Mouse (Mus musculus): Measurements from ENCODE around the gene Sema4f. TPM values are rescaled to one million over a fixed set of nuclear protein-coding genes. Genes with fewer than 3 reads are reported as not detected.
A peak's percentile ranks its signal among the peaks of the same experiment; 100 is the strongest.

Gene Sema4f
- polyA plus RNA-seq, 1 experiment from 2014 or later, result 1.8 TPM

DNA sequence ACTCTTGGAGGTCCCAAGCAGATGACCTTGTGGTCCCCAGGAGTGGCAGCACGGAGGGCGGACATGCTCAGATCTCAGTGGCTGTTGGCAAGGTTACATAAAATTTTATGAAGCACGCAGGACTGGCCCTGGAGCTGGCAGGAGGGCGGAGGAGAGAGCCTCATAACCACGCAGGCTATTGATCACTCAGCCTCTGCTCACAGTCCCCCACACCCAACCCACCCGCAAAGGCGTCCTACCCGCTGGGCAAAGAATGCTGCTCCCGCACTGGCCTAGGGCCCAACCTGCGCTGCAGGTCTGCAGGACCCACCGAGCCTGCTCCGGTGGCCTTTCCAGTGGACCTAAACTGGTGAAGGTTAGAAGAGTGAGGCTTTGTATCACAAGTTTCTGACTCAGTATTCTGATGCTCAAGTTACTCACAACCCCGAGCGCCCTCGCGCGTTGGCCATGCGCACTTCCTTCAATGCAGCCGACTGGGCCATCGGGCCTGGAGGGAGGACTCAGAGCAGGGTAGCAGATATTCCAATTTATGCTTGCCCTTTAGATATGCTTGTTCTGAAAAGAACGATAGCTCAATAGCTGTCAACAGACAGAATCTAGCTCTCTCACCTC, 58.0 kb downstream of the Sema4f start:
- DNase-seq (ENCODE audit: extremely low spot score, low spot score), result peak; percentile 35
- H3K9me3 ChIP-seq, result no peaks in the 10 kb centered on the region
- peaks cover 5% of the 10 kb centered on the region; the same call in 1 of the 2 replicates for H3K4me1 ChIP-seq
- 54% methylated on average over 21 of the region's 21 CpGs for WGBS
- H3K27me3 ChIP-seq (ENCODE audit: poor library complexity, severe bottlenecking), result no peaks in the 10 kb centered on the region
- H3K4me3 ChIP-seq, result no peak overlapping the region
- no peaks in the 10 kb centered on the region for H3K36me3 ChIP-seq (replicated peaks)
- peak overlapping the region; percentile 62; the same call in 1 of the 2 replicates for H3K27ac ChIP-seq

DNA sequence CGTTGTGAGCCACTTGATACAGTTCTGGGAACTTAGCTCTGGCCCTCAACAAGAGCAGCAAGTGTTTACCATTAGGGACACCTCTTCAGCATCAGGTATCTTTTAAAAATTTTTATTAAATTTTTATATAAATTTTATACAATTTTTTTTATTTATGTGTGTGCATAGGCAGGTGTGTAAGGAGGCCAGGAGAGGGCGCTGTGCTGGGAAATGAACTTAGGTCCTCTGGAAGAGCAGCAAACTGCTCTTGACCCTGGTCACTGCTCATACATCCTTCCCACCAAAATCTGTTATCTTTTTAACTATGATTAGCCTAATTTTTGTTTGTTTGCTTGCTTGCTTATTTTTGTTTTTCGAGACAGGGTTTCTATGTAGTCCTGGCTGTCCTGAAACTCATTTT, 58.8 kb downstream of the Sema4f start:
- WGBS, result 84% methylated on average over 3 of the region's 3 CpGs
- no peak overlapping the region for H3K4me3 ChIP-seq

DNA sequence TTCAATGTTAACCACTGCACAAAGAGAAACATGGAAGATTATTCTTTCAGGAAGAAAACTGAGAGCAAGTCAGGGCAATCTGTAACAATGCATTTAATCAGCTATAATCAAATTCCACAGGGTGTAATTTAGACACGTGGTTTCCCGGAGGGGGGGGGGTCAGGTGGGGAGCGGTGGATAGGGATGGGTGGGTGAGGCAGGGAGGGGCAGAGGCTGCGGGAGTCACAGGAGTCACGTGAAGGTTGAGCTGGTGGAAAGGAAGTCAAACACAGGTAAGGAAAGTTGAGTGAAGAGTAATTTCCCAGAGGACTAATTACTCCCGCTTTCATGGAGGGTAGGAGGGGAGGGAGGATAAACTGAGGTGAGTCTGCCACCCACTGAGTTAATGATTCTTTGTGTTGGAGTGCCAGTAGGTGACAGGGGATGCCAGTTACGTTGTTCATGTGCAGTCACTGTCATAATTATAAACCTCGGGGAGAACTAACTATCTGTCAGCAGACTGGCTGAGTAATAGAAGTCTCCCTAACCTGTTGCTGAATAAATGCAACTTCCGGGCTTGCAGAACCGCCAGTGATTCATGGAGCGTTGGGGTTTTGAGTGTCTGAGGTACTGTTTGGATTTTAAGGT, 60.0 kb downstream of the Sema4f start:
- Histone ChIP-seq H3K36me3 (replicated peaks) (no peaks in the 10 kb centered on the region), H3K4me3 (no peak overlapping the region), H3K27me3 (ENCODE audit: poor library complexity, severe bottlenecking) (no peaks in the 10 kb centered on the region), H3K9me3 (no peaks in the 10 kb centered on the region), H3K27ac (no peak overlapping the region), H3K4me1 (peaks cover 5% of the 10 kb centered on the region; the same call in 1 of the 2 replicates)
- 78% methylated on average over 11 of the region's 11 CpGs for WGBS
- no peak for DNase-seq (ENCODE audit: extremely low spot score, low spot score)

More for the DNA sequence above, 58.8 kb downstream of the Sema4f start:
- Histone ChIP-seq H3K27me3 (ENCODE audit: poor library complexity, severe bottlenecking) (no peaks in the 10 kb centered on the region), H3K27ac (no peak overlapping the region), H3K4me1 (peaks cover 5% of the 10 kb centered on the region; the same call in 1 of the 2 replicates), H3K9me3 (no peaks in the 10 kb centered on the region), H3K36me3 (replicated peaks) (no peaks in the 10 kb centered on the region)
- no peak for DNase-seq (ENCODE audit: extremely low spot score, low spot score)

DNA sequence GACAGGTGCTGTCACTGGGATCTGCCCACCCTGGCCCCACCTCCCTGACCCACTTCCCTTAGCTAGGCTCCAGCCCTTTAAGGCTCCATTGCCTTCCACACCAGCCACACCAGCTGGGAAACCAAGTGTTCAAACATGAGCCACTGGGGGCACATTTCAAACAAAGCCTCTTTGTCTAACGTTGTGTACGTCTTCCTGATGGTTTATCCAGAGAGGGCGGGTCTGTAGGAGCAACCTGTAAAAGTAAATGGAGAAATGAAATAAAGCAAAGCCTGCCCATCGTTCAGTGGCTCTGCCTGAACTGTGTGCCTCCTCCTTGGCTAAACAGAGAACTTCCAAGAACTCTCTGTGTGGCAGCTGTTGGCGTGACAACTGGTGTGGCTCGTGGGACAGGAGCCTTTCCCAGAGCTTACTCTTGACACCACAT, 64.0 kb downstream of the Sema4f start:
- H3K9me3 ChIP-seq, result no peaks in the 10 kb centered on the region
- no peaks in the 10 kb centered on the region for H3K27me3 ChIP-seq (ENCODE audit: poor library complexity, severe bottlenecking)
- H3K4me3 ChIP-seq, result no peak overlapping the region
- 81% methylated on average over 6 of the region's 6 CpGs for WGBS
- H3K4me1 ChIP-seq, result no peaks in the 10 kb centered on the region
- DNase-seq (ENCODE audit: extremely low spot score, low spot score), result no peak
- H3K27ac ChIP-seq, result no peak overlapping the region
- H3K36me3 ChIP-seq (replicated peaks), result no peaks in the 10 kb centered on the region

DNA sequence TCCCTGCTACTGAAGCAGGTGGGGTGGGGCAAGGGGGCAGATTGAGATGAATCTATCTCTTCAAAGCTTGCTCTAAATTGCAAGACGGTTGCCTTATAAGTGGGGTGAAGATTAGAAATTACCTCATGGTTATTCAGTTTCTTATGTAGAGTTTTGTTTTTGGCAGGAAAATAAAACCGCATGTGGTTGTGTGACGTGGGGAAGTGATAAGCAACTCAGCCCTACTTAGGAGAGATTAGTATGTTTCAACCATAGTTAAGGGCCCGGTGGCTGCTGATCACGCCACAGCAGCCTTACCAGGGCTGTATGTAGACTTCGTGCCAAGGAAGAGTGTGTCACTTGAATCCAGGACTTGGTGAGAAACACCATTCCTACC, 67.2 kb downstream of the Sema4f start:
- Histone ChIP-seq H3K9me3 (no peaks in the 10 kb centered on the region), H3K27me3 (ENCODE audit: poor library complexity, severe bottlenecking) (no peaks in the 10 kb centered on the region), H3K36me3 (replicated peaks) (no peaks in the 10 kb centered on the region), H3K4me3 (no peak overlapping the region), H3K27ac (no peak overlapping the region), H3K4me1 (no peaks in the 10 kb centered on the region)
- DNase-seq (ENCODE audit: extremely low spot score, low spot score), result no peak
- 88% methylated on average over 6 of the region's 6 CpGs for WGBS

DNA sequence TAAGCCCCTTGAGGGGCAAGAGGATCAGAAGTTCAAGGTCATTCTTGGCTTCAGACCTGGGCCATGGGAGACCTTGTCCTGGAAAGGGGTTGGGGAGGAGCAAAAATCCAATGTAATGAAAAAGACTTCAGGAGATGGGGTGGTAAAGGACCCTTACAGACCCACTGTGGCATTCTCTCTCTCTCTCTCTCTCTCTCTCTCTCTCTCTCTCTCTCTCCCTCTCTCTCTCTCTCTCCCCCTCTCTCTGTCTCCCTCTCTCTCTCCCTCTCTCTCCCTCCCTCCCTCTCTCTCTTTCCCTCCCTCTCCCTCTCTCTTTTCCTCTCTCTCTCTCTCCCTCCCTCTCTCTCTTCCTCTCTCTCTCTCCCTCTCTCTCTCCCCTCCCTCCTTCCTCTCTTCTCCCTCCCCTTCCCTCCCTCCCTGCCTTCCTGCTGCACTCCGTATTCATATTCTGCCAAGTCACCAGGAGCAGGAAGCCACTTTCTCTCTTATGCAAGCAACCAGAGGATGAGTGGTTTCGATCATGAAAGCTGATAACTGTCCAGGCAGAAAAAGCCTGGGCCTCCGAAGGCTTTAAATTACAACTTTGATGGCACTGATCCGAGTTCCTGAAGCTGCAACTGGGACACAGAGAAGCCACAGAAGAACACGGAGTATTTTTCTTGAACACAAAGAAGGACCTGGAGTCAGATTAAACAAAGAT, 67.8 kb downstream of the Sema4f start:
- H3K27me3 ChIP-seq (ENCODE audit: poor library complexity, severe bottlenecking), result no peaks in the 10 kb centered on the region
- DNase-seq (ENCODE audit: extremely low spot score, low spot score), result no peak
- no peaks in the 10 kb centered on the region for H3K36me3 ChIP-seq (replicated peaks)
- H3K27ac ChIP-seq, result no peak overlapping the region
- no peaks in the 10 kb centered on the region for H3K4me1 ChIP-seq
- H3K4me3 ChIP-seq, result no peak overlapping the region
- WGBS, result 52% methylated on average over 5 of the region's 5 CpGs
- no peaks in the 10 kb centered on the region for H3K9me3 ChIP-seq

DNA sequence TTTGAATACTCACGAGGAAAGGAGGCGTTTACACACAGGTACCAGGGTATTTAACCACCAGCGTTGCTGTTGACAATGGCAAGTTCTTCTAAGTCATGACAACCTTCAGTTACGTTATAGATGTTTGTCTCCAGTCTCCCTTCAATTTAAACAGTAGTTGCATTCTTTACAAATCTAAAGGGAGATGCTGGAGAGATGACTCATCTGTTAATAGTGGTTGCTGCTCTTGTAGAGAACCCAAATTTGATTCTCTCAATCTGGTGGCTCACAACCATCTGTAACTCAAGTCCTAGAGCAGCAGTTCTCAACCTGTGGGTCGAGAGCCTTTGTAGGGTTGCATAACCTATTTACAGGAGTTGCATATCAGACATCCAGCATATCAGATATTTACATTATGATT, 71.1 kb downstream of the Sema4f start:
- no peak overlapping the region for H3K27ac ChIP-seq
- H3K36me3 ChIP-seq (replicated peaks), result no peaks in the 10 kb centered on the region
- 81% methylated on average over 5 of the region's 5 CpGs for WGBS
- H3K9me3 ChIP-seq, result no peaks in the 10 kb centered on the region
- no peaks in the 10 kb centered on the region for H3K4me1 ChIP-seq
- no peak for DNase-seq (ENCODE audit: extremely low spot score, low spot score)
- no peaks in the 10 kb centered on the region for H3K27me3 ChIP-seq (ENCODE audit: poor library complexity, severe bottlenecking)
- H3K4me3 ChIP-seq, result no peak overlapping the region

DNA sequence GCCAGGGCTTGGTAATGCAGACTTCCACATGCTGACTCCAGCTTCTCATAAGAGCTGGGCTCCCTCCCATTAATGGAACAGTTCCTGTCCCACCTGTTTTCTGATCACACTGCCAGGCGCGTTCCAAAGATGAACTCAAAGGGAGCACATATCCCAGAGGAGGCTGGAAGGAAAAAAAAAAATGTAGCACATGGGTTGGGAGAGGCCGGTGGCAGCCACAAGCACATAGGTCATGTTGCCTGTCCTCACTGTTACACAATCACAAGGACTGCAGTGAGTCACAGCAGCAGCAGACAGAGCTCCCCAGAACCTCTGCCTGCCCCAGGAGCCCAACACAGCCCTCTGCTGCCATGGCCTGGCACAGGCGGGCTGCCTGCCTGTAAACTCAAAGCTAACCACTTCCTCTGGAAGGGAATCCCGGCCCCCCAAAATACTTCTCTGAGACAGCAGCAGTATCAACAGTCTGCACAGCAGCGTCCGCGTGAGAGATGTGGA, 76.1 kb downstream of the Sema4f start:
- Histone ChIP-seq H3K27ac (no peak overlapping the region), H3K4me1 (peaks cover 19% of the 10 kb centered on the region), H3K27me3 (ENCODE audit: poor library complexity, severe bottlenecking) (no peaks in the 10 kb centered on the region), H3K4me3 (no peak overlapping the region), H3K36me3 (replicated peaks) (no peaks in the 10 kb centered on the region), H3K9me3 (no peaks in the 10 kb centered on the region)
- no peak for DNase-seq (ENCODE audit: extremely low spot score, low spot score)
- 86% methylated on average over 8 of the region's 8 CpGs for WGBS

DNA sequence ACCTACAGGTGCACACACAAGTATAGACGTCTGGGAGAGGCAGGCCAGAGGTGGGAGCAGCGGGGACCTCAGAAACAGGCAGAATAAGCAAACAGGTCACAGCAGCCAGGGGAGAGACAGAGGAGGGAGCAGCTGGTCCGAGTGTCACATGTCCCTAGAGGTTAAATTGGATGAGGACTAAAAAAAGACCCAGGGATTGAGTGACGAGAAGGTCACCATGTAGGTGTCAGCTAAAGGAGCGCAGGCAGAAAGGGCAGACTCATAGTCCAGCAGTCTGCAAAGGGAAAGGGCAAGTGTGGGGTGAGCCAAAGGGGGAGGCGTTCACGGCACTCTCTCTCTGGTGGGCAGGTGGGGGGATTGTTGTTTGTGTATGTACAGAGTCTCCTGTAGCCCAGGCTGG, 77.1 kb downstream of the Sema4f start:
- H3K36me3 ChIP-seq (replicated peaks), result no peaks in the 10 kb centered on the region
- 48% methylated on average over 7 of the region's 7 CpGs for WGBS
- H3K4me3 ChIP-seq, result no peak overlapping the region
- H3K9me3 ChIP-seq, result no peaks in the 10 kb centered on the region
- no peak for DNase-seq (ENCODE audit: extremely low spot score, low spot score)
- no peak overlapping the region for H3K27ac ChIP-seq
- peaks cover 19% of the 10 kb centered on the region for H3K4me1 ChIP-seq
- H3K27me3 ChIP-seq (ENCODE audit: poor library complexity, severe bottlenecking), result no peaks in the 10 kb centered on the region

DNA sequence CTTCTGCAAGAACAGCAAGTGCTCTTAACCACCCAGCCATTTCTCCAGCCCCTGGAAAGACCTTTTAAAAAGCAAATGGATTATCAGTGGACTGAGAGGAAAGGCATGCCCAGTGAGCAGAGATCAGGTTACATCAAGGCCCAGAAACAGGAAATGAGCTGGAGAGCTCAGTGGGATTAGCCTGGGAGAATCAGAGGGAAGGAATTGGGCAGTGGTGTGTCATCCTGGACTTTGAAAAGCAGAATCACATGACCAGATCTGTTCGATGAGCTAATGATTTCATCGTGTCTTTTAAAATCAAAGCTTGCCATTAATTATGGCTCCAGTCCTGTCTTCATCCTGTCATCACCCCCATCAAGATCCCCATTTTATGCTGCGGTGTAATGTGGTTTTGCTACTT, 77.5 kb downstream of the Sema4f start:
- H3K27me3 ChIP-seq (ENCODE audit: poor library complexity, severe bottlenecking), result no peaks in the 10 kb centered on the region
- H3K9me3 ChIP-seq, result no peaks in the 10 kb centered on the region
- no peak for DNase-seq (ENCODE audit: extremely low spot score, low spot score)
- H3K36me3 ChIP-seq (replicated peaks), result no peaks in the 10 kb centered on the region
- no peak overlapping the region for H3K4me3 ChIP-seq
- no peak overlapping the region for H3K27ac ChIP-seq
- WGBS, result 53% methylated on average over 3 of the region's 3 CpGs
- peaks cover 19% of the 10 kb centered on the region for H3K4me1 ChIP-seq

Other genes with a start within 250 kb of the Sema4f start
- 92.5 and 99.7 TPM in 2 replicates for gene Pole4, start 234.4 kb downstream of the Sema4f start, polyA plus RNA-seq (2016; fragmentation: Nextera tagmentation; extraction: Ambion mirVana)
- gene Hk2, start 165.3 kb downstream of the Sema4f start, polyA plus RNA-seq (2016; fragmentation: Nextera tagmentation; extraction: Ambion mirVana), result 36.1 and 39.0 TPM in 2 replicates
- 0.81 TPM in 1 of 2 replicates, not detected in the other for gene M1ap, start 7.1 kb upstream of the Sema4f start, polyA plus RNA-seq (2016; fragmentation: Nextera tagmentation; extraction: Ambion mirVana)
- gene Dok1, start 93.7 kb upstream of the Sema4f start, polyA plus RNA-seq (2016; fragmentation: Nextera tagmentation; extraction: Ambion mirVana), result 10.4 and 10.9 TPM in 2 replicates
- gene Loxl3, start 94.4 kb upstream of the Sema4f start, polyA plus RNA-seq (2016; fragmentation: Nextera tagmentation; extraction: Ambion mirVana), result 7.2 and 9.4 TPM in 2 replicates
- gene Aup1, start 114.8 kb upstream of the Sema4f start, polyA plus RNA-seq (2016; fragmentation: Nextera tagmentation; extraction: Ambion mirVana), result 164 and 169 TPM in 2 replicates
- gene Htra2, start 115.5 kb upstream of the Sema4f start, polyA plus RNA-seq (2016; fragmentation: Nextera tagmentation; extraction: Ambion mirVana), result 78.1 and 92.0 TPM in 2 replicates
- gene Dqx1, start 118.1 kb upstream of the Sema4f start, polyA plus RNA-seq (2016; fragmentation: Nextera tagmentation; extraction: Ambion mirVana), result 1.7 TPM in 2 replicates
- not detected in 2 replicates for gene Tlx2, start 130.5 kb upstream of the Sema4f start, polyA plus RNA-seq (2016; fragmentation: Nextera tagmentation; extraction: Ambion mirVana)
- gene Pcgf1, start 138.1 kb upstream of the Sema4f start, polyA plus RNA-seq (2016; fragmentation: Nextera tagmentation; extraction: Ambion mirVana), result 37.6 and 39.4 TPM in 2 replicates
- gene Lbx2, start 146.6 kb upstream of the Sema4f start, polyA plus RNA-seq (2016; fragmentation: Nextera tagmentation; extraction: Ambion mirVana), result 0.20 and 0.29 TPM in 2 replicates
- 2.6 and 3.1 TPM in 2 replicates for gene Ccdc142, start 161.8 kb upstream of the Sema4f start, polyA plus RNA-seq (2016; fragmentation: Nextera tagmentation; extraction: Ambion mirVana)
- gene Gm42688, start 161.8 kb upstream of the Sema4f start, polyA plus RNA-seq (2016; fragmentation: Nextera tagmentation; extraction: Ambion mirVana), result 1.9 and 2.2 TPM in 2 replicates
- gene Mrpl53, start 169.3 kb upstream of the Sema4f start, polyA plus RNA-seq (2016; fragmentation: Nextera tagmentation; extraction: Ambion mirVana), result 135 and 149 TPM in 2 replicates
- gene Mogs, start 175.7 kb upstream of the Sema4f start, polyA plus RNA-seq (2016; fragmentation: Nextera tagmentation; extraction: Ambion mirVana), result 32.6 and 38.3 TPM in 2 replicates
- gene Wbp1, start 181.8 kb upstream of the Sema4f start, polyA plus RNA-seq (2016; fragmentation: Nextera tagmentation; extraction: Ambion mirVana), result 125 and 137 TPM in 2 replicates
- 17.5 and 19.2 TPM in 2 replicates for gene Ino80b, start 185.7 kb upstream of the Sema4f start, polyA plus RNA-seq (2016; fragmentation: Nextera tagmentation; extraction: Ambion mirVana)
- gene Rtkn, start 195.7 kb upstream of the Sema4f start, polyA plus RNA-seq (2016; fragmentation: Nextera tagmentation; extraction: Ambion mirVana), result 32.1 and 32.7 TPM in 2 replicates
- gene Wdr54, start 216.6 kb upstream of the Sema4f start, polyA plus RNA-seq (2016; fragmentation: Nextera tagmentation; extraction: Ambion mirVana), result 13.9 and 14.7 TPM in 2 replicates
- 1.3 and 1.9 TPM in 2 replicates for gene 1700003E16Rik, start 216.6 kb upstream of the Sema4f start, polyA plus RNA-seq (2016; fragmentation: Nextera tagmentation; extraction: Ambion mirVana)
- 88.8 and 93.8 TPM in 2 replicates for gene Dctn1, start 226.2 kb upstream of the Sema4f start, polyA plus RNA-seq (2016; fragmentation: Nextera tagmentation; extraction: Ambion mirVana)

All from forebrain, embryonic 10.5 days (tissue).